Mouse (Mus musculus): ENCODE results near the gene Palm2. TPM values are rescaled to one million over a fixed set of nuclear protein-coding genes. Genes with fewer than 3 reads are reported as not detected.

The Palm2 gene
- polyA plus RNA-seq, 1 experiment, result 0.95 TPM

GRCm38 (mm10) chr4:57511734-57512133, 77.7 kb downstream of the Palm2 start:
- Histone ChIP-seq H3K27ac (ENCODE audit: insufficient read depth, low read depth, low read length) (no peak overlapping the region), H3K4me1 (ENCODE audit: control insufficient read depth, insufficient read depth, low read length) (no peaks in the 10 kb centered on the region), H3K4me3 (ENCODE audit: insufficient read depth, low read length) (no peak overlapping the region)
- TF ChIP-seq CTCF (IDR thresholded peaks at IDR 0.05; ENCODE audit: low read depth, low read length), result no peak

- TF ChIP-seq CTCF (IDR thresholded peaks at IDR 0.05; ENCODE audit: low read depth, low read length) (no peak), POLR2A (IDR thresholded peaks at IDR 0.05; ENCODE audit: borderline replicate concordance, low read depth, low read length) (no peak)
- no peaks in the 10 kb centered on the region for H3K4me1 ChIP-seq (ENCODE audit: control insufficient read depth, insufficient read depth, low read length)
Observed at GRCm38 (mm10) chr4:57513241-57513933, 79.3 kb downstream of the Palm2 start.

GRCm38 (mm10) chr4:57514003-57514937, 80.2 kb downstream of the Palm2 start:
- no peak overlapping the region for H3K4me3 ChIP-seq (ENCODE audit: insufficient read depth, low read length)
- no peak overlapping the region for H3K27ac ChIP-seq (ENCODE audit: insufficient read depth, low read depth, low read length)
- no peaks in the 10 kb centered on the region for H3K4me1 ChIP-seq (ENCODE audit: control insufficient read depth, insufficient read depth, low read length)
- TF ChIP-seq POLR2A (IDR thresholded peaks at IDR 0.05; ENCODE audit: borderline replicate concordance, low read depth, low read length) (no peak), CTCF (IDR thresholded peaks at IDR 0.05; ENCODE audit: low read depth, low read length) (no peak)

More at GRCm38 (mm10) chr4:57513241-57513933, 79.3 kb downstream of the Palm2 start:
- H3K4me3 ChIP-seq (ENCODE audit: insufficient read depth, low read length), result no peak overlapping the region
- no peak overlapping the region for H3K27ac ChIP-seq (ENCODE audit: insufficient read depth, low read depth, low read length)

GRCm38 (mm10) chr4:57515356-57515755, 81.3 kb downstream of the Palm2 start:
- Histone ChIP-seq H3K4me1 (ENCODE audit: control insufficient read depth, insufficient read depth, low read length) (no peaks in the 10 kb centered on the region), H3K4me3 (ENCODE audit: insufficient read depth, low read length) (no peak overlapping the region), H3K27ac (ENCODE audit: insufficient read depth, low read depth, low read length) (no peak overlapping the region)
- TF ChIP-seq POLR2A (IDR thresholded peaks at IDR 0.05; ENCODE audit: borderline replicate concordance, low read depth, low read length), result no peak
- no peak for TF ChIP-seq CTCF (IDR thresholded peaks at IDR 0.05; ENCODE audit: low read depth, low read length)

GRCm38 (mm10) chr4:57523456-57523855, 89.4 kb downstream of the Palm2 start:
- TF ChIP-seq CTCF (IDR thresholded peaks at IDR 0.05; ENCODE audit: low read depth, low read length), result no peak
- no peak for TF ChIP-seq POLR2A (IDR thresholded peaks at IDR 0.05; ENCODE audit: borderline replicate concordance, low read depth, low read length)
- Histone ChIP-seq H3K27ac (ENCODE audit: insufficient read depth, low read depth, low read length) (no peak overlapping the region), H3K4me3 (ENCODE audit: insufficient read depth, low read length) (no peak overlapping the region), H3K4me1 (ENCODE audit: control insufficient read depth, insufficient read depth, low read length) (no peaks in the 10 kb centered on the region)

- TF ChIP-seq CTCF (IDR thresholded peaks at IDR 0.05; ENCODE audit: low read depth, low read length), result no peak
- TF ChIP-seq POLR2A (IDR thresholded peaks at IDR 0.05; ENCODE audit: borderline replicate concordance, low read depth, low read length), result no peak
- H3K4me1 ChIP-seq (ENCODE audit: control insufficient read depth, insufficient read depth, low read length), result no peaks in the 10 kb centered on the region
- H3K4me3 ChIP-seq (ENCODE audit: insufficient read depth, low read length), result no peak overlapping the region
- H3K27ac ChIP-seq (ENCODE audit: insufficient read depth, low read depth, low read length), result no peak overlapping the region
Observed at GRCm38 (mm10) chr4:57524461-57524860, 90.4 kb downstream of the Palm2 start.

GRCm38 (mm10) chr4:57525221-57526011, 91.4 kb downstream of the Palm2 start:
- H3K4me3 ChIP-seq (ENCODE audit: insufficient read depth, low read length), result no peak overlapping the region
- H3K27ac ChIP-seq (ENCODE audit: insufficient read depth, low read depth, low read length), result no peak overlapping the region

GRCm38 (mm10) chr4:57528296-57528695, 94.2 kb downstream of the Palm2 start:
- H3K27ac ChIP-seq (ENCODE audit: insufficient read depth, low read depth, low read length), result no peak overlapping the region
- TF ChIP-seq CTCF (IDR thresholded peaks at IDR 0.05; ENCODE audit: low read depth, low read length), result no peak

More at GRCm38 (mm10) chr4:57525221-57526011, 91.4 kb downstream of the Palm2 start:
- TF ChIP-seq POLR2A (IDR thresholded peaks at IDR 0.05; ENCODE audit: borderline replicate concordance, low read depth, low read length) (no peak), CTCF (IDR thresholded peaks at IDR 0.05; ENCODE audit: low read depth, low read length) (no peak)
- no peaks in the 10 kb centered on the region for H3K4me1 ChIP-seq (ENCODE audit: control insufficient read depth, insufficient read depth, low read length)

GRCm38 (mm10) chr4:57533686-57534085, 99.6 kb downstream of the Palm2 start:
- Histone ChIP-seq H3K4me1 (ENCODE audit: control insufficient read depth, insufficient read depth, low read length) (no peaks in the 10 kb centered on the region), H3K4me3 (ENCODE audit: insufficient read depth, low read length) (no peak overlapping the region), H3K27ac (ENCODE audit: insufficient read depth, low read depth, low read length) (no peak overlapping the region)
- TF ChIP-seq CTCF (IDR thresholded peaks at IDR 0.05; ENCODE audit: low read depth, low read length) (no peak), POLR2A (IDR thresholded peaks at IDR 0.05; ENCODE audit: borderline replicate concordance, low read depth, low read length) (no peak)

More at GRCm38 (mm10) chr4:57528296-57528695, 94.2 kb downstream of the Palm2 start:
- H3K4me3 ChIP-seq (ENCODE audit: insufficient read depth, low read length), result no peak overlapping the region
- H3K4me1 ChIP-seq (ENCODE audit: control insufficient read depth, insufficient read depth, low read length), result no peaks in the 10 kb centered on the region
